Mouse (Mus musculus): ENCODE data around the gene Dctn2. TPM values are rescaled to one million over a fixed set of nuclear protein-coding genes. Genes with fewer than 3 reads are reported as not detected.

Dctn2 gene
- total and polyA plus RNA-seq, 2 experiments from 2014 or later = 154 to 197 TPM

GRCm38 (mm10) chr10:127233141-127233540, 33.0 kb upstream of the Dctn2 start:
- TF ChIP-seq CTCF (IDR thresholded peaks at IDR 0.05; ENCODE audit: low read depth) = no peak
- TF ChIP-seq EP300 (IDR thresholded peaks at IDR 0.05; ENCODE audit: low read depth) = no peak
- 74% methylated on average over 9 of the region's 9 CpGs for WGBS
- Histone ChIP-seq H3K4me2 (ENCODE audit: low read depth, low read length) (no peak overlapping the region), H3K27ac (ENCODE audit: low read depth) (no peak overlapping the region), H3K27me3 (ENCODE audit: control insufficient read depth, insufficient read depth, low read length) (peaks cover 21% of the 10 kb centered on the region; the same call in 1 of the 2 replicates), H3K36me3 (replicated peaks; ENCODE audit: control insufficient read depth, insufficient read depth, low read length) (no peaks in the 10 kb centered on the region), H3K9ac (replicated peaks; ENCODE audit: low read depth, low read length) (no peak overlapping the region), H3K9me3 (replicated peaks; ENCODE audit: control insufficient read depth, low read length) (no peaks in the 10 kb centered on the region), H3K4me1 (ENCODE audit: control insufficient read depth, insufficient read depth) (no peaks in the 10 kb centered on the region), H3K4me3 (ENCODE audit: low read depth, low read length) (no peak overlapping the region)
- ATAC-seq (ENCODE audit: insufficient read depth, low read depth) (no peak), DNase-seq (ENCODE audit: low spot score) (no peak)

GRCm38 (mm10) chr10:127236541-127236940, 29.6 kb upstream of the Dctn2 start:
- Histone ChIP-seq H3K27me3 (ENCODE audit: control insufficient read depth, insufficient read depth, low read length) (peaks cover 20% of the 10 kb centered on the region; the same call in 1 of the 2 replicates), H3K27ac (ENCODE audit: low read depth) (no peak overlapping the region), H3K36me3 (replicated peaks; ENCODE audit: control insufficient read depth, insufficient read depth, low read length) (no peaks in the 10 kb centered on the region), H3K9ac (replicated peaks; ENCODE audit: low read depth, low read length) (no peak overlapping the region), H3K9me3 (replicated peaks; ENCODE audit: control insufficient read depth, low read length) (no peaks in the 10 kb centered on the region), H3K4me2 (ENCODE audit: low read depth, low read length) (no peak overlapping the region), H3K4me3 (ENCODE audit: low read depth, low read length) (no peak overlapping the region), H3K4me1 (ENCODE audit: control insufficient read depth, insufficient read depth) (no peaks in the 10 kb centered on the region)
- WGBS = 49% methylated on average over 9 of the region's 9 CpGs
- no peak for ATAC-seq (ENCODE audit: insufficient read depth, low read depth)
- no peak for DNase-seq (ENCODE audit: low spot score)
- TF ChIP-seq EP300 (IDR thresholded peaks at IDR 0.05; ENCODE audit: low read depth) = no peak
- TF ChIP-seq CTCF (IDR thresholded peaks at IDR 0.05; ENCODE audit: low read depth) = no peak

GRCm38 (mm10) chr10:127238241-127238824, 27.8 kb upstream of the Dctn2 start:
- WGBS = 68% methylated on average over 18 of the region's 18 CpGs
- no peak for ATAC-seq (ENCODE audit: insufficient read depth, low read depth)
- peaks cover 20% of the 10 kb centered on the region; the same call in 1 of the 2 replicates for H3K27me3 ChIP-seq (ENCODE audit: control insufficient read depth, insufficient read depth, low read length)

GRCm38 (mm10) chr10:127250810-127251209, 15.4 kb upstream of the Dctn2 start:
- no peak overlapping the region for H3K9ac ChIP-seq (replicated peaks; ENCODE audit: low read depth, low read length)
- 72% methylated on average over 5 of the region's 5 CpGs for WGBS
- no peaks in the 10 kb centered on the region for H3K4me1 ChIP-seq (ENCODE audit: control insufficient read depth, insufficient read depth)
- no peaks in the 10 kb centered on the region for H3K9me3 ChIP-seq (replicated peaks; ENCODE audit: control insufficient read depth, low read length)
- no peak overlapping the region for H3K4me2 ChIP-seq (ENCODE audit: low read depth, low read length)
- DNase-seq (ENCODE audit: low spot score) (no peak), ATAC-seq (ENCODE audit: insufficient read depth, low read depth) (no peak)
- no peaks in the 10 kb centered on the region for H3K27me3 ChIP-seq (ENCODE audit: control insufficient read depth, insufficient read depth, low read length)
- H3K27ac ChIP-seq (ENCODE audit: low read depth) = no peak overlapping the region
- no peak overlapping the region for H3K4me3 ChIP-seq (ENCODE audit: low read depth, low read length)
- H3K36me3 ChIP-seq (replicated peaks; ENCODE audit: control insufficient read depth, insufficient read depth, low read length) = no peaks in the 10 kb centered on the region
- TF ChIP-seq EP300 (IDR thresholded peaks at IDR 0.05; ENCODE audit: low read depth) (no peak), CTCF (IDR thresholded peaks at IDR 0.05; ENCODE audit: low read depth) (no peak)

More at GRCm38 (mm10) chr10:127238241-127238824, 27.8 kb upstream of the Dctn2 start:
- Histone ChIP-seq H3K4me1 (ENCODE audit: control insufficient read depth, insufficient read depth) (no peaks in the 10 kb centered on the region), H3K9ac (replicated peaks; ENCODE audit: low read depth, low read length) (no peak overlapping the region), H3K4me3 (ENCODE audit: low read depth, low read length) (no peak overlapping the region), H3K27ac (ENCODE audit: low read depth) (no peak overlapping the region), H3K36me3 (replicated peaks; ENCODE audit: control insufficient read depth, insufficient read depth, low read length) (no peaks in the 10 kb centered on the region), H3K9me3 (replicated peaks; ENCODE audit: control insufficient read depth, low read length) (no peaks in the 10 kb centered on the region), H3K4me2 (ENCODE audit: low read depth, low read length) (no peak overlapping the region)
- no peak for DNase-seq (ENCODE audit: low spot score)
- no peak for TF ChIP-seq EP300 (IDR thresholded peaks at IDR 0.05; ENCODE audit: low read depth)
- no peak for TF ChIP-seq CTCF (IDR thresholded peaks at IDR 0.05; ENCODE audit: low read depth)

- Histone ChIP-seq H3K4me3 (ENCODE audit: low read depth, low read length) (no peak overlapping the region), H3K9ac (replicated peaks; ENCODE audit: low read depth, low read length) (no peak overlapping the region), H3K4me1 (ENCODE audit: control insufficient read depth, insufficient read depth) (no peaks in the 10 kb centered on the region), H3K27me3 (ENCODE audit: control insufficient read depth, insufficient read depth, low read length) (0 out of 2 replicates have a peak, but pooled peaks cover under 1% of the 10 kb centered on the region), H3K9me3 (replicated peaks; ENCODE audit: control insufficient read depth, low read length) (no peaks in the 10 kb centered on the region), H3K36me3 (replicated peaks; ENCODE audit: control insufficient read depth, insufficient read depth, low read length) (no peaks in the 10 kb centered on the region), H3K4me2 (ENCODE audit: low read depth, low read length) (no peak overlapping the region), H3K27ac (ENCODE audit: low read depth) (no peak overlapping the region)
- peak; percentile 93 for DNase-seq (ENCODE audit: low spot score)
- TF ChIP-seq CTCF (IDR thresholded peaks at IDR 0.05; ENCODE audit: low read depth) (peak; percentile 15; the same call in 1 of the 2 replicates), EP300 (IDR thresholded peaks at IDR 0.05; ENCODE audit: low read depth) (no peak)
- 18% methylated on average over 14 of the region's 14 CpGs for WGBS
- ATAC-seq (ENCODE audit: insufficient read depth, low read depth) = peak; percentile 93
Observed at GRCm38 (mm10) chr10:127255625-127256345, 10.4 kb upstream of the Dctn2 start.

All from heart, postnatal 0 days (tissue).